Comparison of ENCODE assay signal across 8 mouse cellular contexts in genomic region chr4:129640101-129640637, GRCm38 (mm10). TPM values are rescaled to one million over a fixed set of nuclear protein-coding genes. Genes with fewer than 3 reads are reported as not detected.
A peak's percentile ranks its signal among the peaks of the same experiment; 100 is the strongest.
DNase-seq lines count a peak whose midpoint lies in the region; ATAC-seq lines count a peak whose summit lies in the region.

No protein-coding gene starts in this region.

- DNase-seq in urinary bladder, postnatal 14 days (ENCODE audit: low spot score) = peak; percentile 54
- DNase-seq in urinary bladder, postnatal 10 days (ENCODE audit: low spot score) = no peak
- DNase-seq in kidney, postnatal 36 days = peak; percentile 37 to 56
- DNase-seq in thymus, postnatal 25 days = peak; percentile 30
- no peak for DNase-seq in layer of hippocampus, postnatal 36 days

- peaks cover 50% of the 10 kb centered on the region for H3K36me3 ChIP-seq in embryonic facial prominence, embryonic 12.5 days
- H3K36me3 ChIP-seq in heart, embryonic 13.5 days = peaks cover 58% of the 10 kb centered on the region

- no peaks in the 10 kb centered on the region for H3K9me3 ChIP-seq in embryonic facial prominence, embryonic 12.5 days
- H3K9me3 ChIP-seq in heart, embryonic 13.5 days = no peaks in the 10 kb centered on the region

- peaks cover 18% of the 10 kb centered on the region for H3K4me1 ChIP-seq in embryonic facial prominence, embryonic 12.5 days
- H3K4me1 ChIP-seq in heart, embryonic 13.5 days = peaks cover 28% of the 10 kb centered on the region

- ATAC-seq in embryonic facial prominence, embryonic 12.5 days (ENCODE audit: insufficient number of reproducible peaks, insufficient read depth, low FRiP score, low TSS enrichment) = no peak
- no peak for ATAC-seq in heart, embryonic 13.5 days (ENCODE audit: extremely low read depth, insufficient number of reproducible peaks, low FRiP score, low TSS enrichment)
- 0 out of 2 replicates have a peak, but pooled peaks have one; percentile 3 for ATAC-seq in megakaryocyte progenitor cell, adult 5-6 weeks (replicated peaks; ENCODE audit: poor library complexity)

- 3% methylated on average over 17 of the region's 17 CpGs for WGBS in embryonic facial prominence, embryonic 12.5 days
- 6% methylated on average over 17 of the region's 17 CpGs for WGBS in heart, embryonic 13.5 days

- peak overlapping the region; percentile 80 for H3K4me3 ChIP-seq in embryonic facial prominence, embryonic 12.5 days
- peak overlapping the region; percentile 66 for H3K4me3 ChIP-seq in heart, embryonic 13.5 days

- no peaks in the 10 kb centered on the region for H3K27me3 ChIP-seq in embryonic facial prominence, embryonic 12.5 days
- no peaks in the 10 kb centered on the region for H3K27me3 ChIP-seq in heart, embryonic 13.5 days (replicated peaks)

- peak overlapping the region; percentile 91 for H3K27ac ChIP-seq in embryonic facial prominence, embryonic 12.5 days
- H3K27ac ChIP-seq in heart, embryonic 13.5 days (replicated peaks) = peak overlapping the region; percentile 94

- peak overlapping the region; percentile 93 for H3K4me2 ChIP-seq in embryonic facial prominence, embryonic 12.5 days (replicated peaks)
- peak overlapping the region; percentile 87 for H3K4me2 ChIP-seq in heart, embryonic 13.5 days

- peak overlapping the region; percentile 85 for H3K9ac ChIP-seq in embryonic facial prominence, embryonic 12.5 days
- peak overlapping the region; percentile 91 for H3K9ac ChIP-seq in heart, embryonic 13.5 days

RNA-seq across cellular contexts. Expression of gene Txlna, which starts 0.7 kb away (rescaled TPM):
- polyA plus RNA-seq in embryonic facial prominence, embryonic 12.5 days (2016; fragmentation: Nextera tagmentation; extraction: Ambion mirVana) = 100 TPM in 2 replicates
- 47.5 and 49.4 TPM in 2 replicates for polyA plus RNA-seq in heart, embryonic 13.5 days (2015; fragmentation: Nextera tagmentation; extraction: Ambion mirVana)
- total RNA-seq in megakaryocyte progenitor cell, adult 5-6 weeks (2015) = 29.9 and 34.6 TPM in 2 replicates
- total RNA-seq in megakaryocyte progenitor cell, adult 5-6 weeks (2017) = 115 and 143 TPM in 2 replicates
- total RNA-seq in layer of hippocampus, postnatal 36 days (2021) = 10 to 100 TPM; 46.1 to 54.7 TPM

RNA-seq across cellular contexts. Expression of gene Ccdc28b, which starts 16.4 kb away (rescaled TPM):
- 63.7 and 66.7 TPM in 2 replicates for polyA plus RNA-seq in embryonic facial prominence, embryonic 12.5 days (2016; fragmentation: Nextera tagmentation; extraction: Ambion mirVana)
- polyA plus RNA-seq in heart, embryonic 13.5 days (2015; fragmentation: Nextera tagmentation; extraction: Ambion mirVana) = 41.1 and 46.1 TPM in 2 replicates
- total RNA-seq in megakaryocyte progenitor cell, adult 5-6 weeks (2015) = 43.6 and 55.5 TPM in 2 replicates
- 53.6 and 57.7 TPM in 2 replicates for total RNA-seq in megakaryocyte progenitor cell, adult 5-6 weeks (2017)
- total RNA-seq in layer of hippocampus, postnatal 36 days (2021) = 10 to 100 TPM; 70.3 to 79.8 TPM

RNA-seq across cellular contexts. Expression of gene Iqcc, which starts 21.3 kb away (rescaled TPM):
- polyA plus RNA-seq in embryonic facial prominence, embryonic 12.5 days (2016; fragmentation: Nextera tagmentation; extraction: Ambion mirVana) = 29.8 and 33.0 TPM in 2 replicates
- polyA plus RNA-seq in heart, embryonic 13.5 days (2015; fragmentation: Nextera tagmentation; extraction: Ambion mirVana) = 20.4 and 23.6 TPM in 2 replicates
- total RNA-seq in megakaryocyte progenitor cell, adult 5-6 weeks (2015) = 11.3 and 17.5 TPM in 2 replicates
- 16.8 and 17.9 TPM in 2 replicates for total RNA-seq in megakaryocyte progenitor cell, adult 5-6 weeks (2017)
- 10 to 100 TPM; 35.3 to 40.6 TPM for total RNA-seq in layer of hippocampus, postnatal 36 days (2021)

RNA-seq across cellular contexts. Expression of gene Dcdc2b, which starts 26.1 kb away (rescaled TPM):
- 2.3 and 3.2 TPM in 2 replicates for polyA plus RNA-seq in embryonic facial prominence, embryonic 12.5 days (2016; fragmentation: Nextera tagmentation; extraction: Ambion mirVana)
- polyA plus RNA-seq in heart, embryonic 13.5 days (2015; fragmentation: Nextera tagmentation; extraction: Ambion mirVana) = 1.3 and 1.6 TPM in 2 replicates
- total RNA-seq in megakaryocyte progenitor cell, adult 5-6 weeks (2015) = 1.3 TPM in 1 of 2 replicates, not detected in the other
- 0.81 TPM in 1 of 2 replicates, not detected in the other for total RNA-seq in megakaryocyte progenitor cell, adult 5-6 weeks (2017)
- total RNA-seq in layer of hippocampus, postnatal 36 days (2021) = 1 to 10 TPM; 6.0 to 7.7 TPM

RNA-seq across cellular contexts. Expression of gene Kpna6, which starts 32.4 kb away (rescaled TPM):
- polyA plus RNA-seq in embryonic facial prominence, embryonic 12.5 days (2016; fragmentation: Nextera tagmentation; extraction: Ambion mirVana) = 14.4 and 15.3 TPM in 2 replicates
- 13.3 TPM in 2 replicates for polyA plus RNA-seq in heart, embryonic 13.5 days (2015; fragmentation: Nextera tagmentation; extraction: Ambion mirVana)
- 23.4 and 30.0 TPM in 2 replicates for total RNA-seq in megakaryocyte progenitor cell, adult 5-6 weeks (2015)
- total RNA-seq in megakaryocyte progenitor cell, adult 5-6 weeks (2017) = 20.4 and 20.9 TPM in 2 replicates
- total RNA-seq in layer of hippocampus, postnatal 36 days (2021) = 10 to 100 TPM; 90.7 to 92.5 TPM

Comparison
In these comparisons a context has a peak if more than half of its experiments do, and no peak if none do; other contexts are left out.
1. DNase-seq: peak in urinary bladder, postnatal 14 days (single experiment), kidney, postnatal 36 days (2 of 2) and thymus, postnatal 25 days (single experiment); none in urinary bladder, postnatal 10 days (single experiment) and layer of hippocampus, postnatal 36 days (0 of 2).